Mouse (Mus musculus) Patski (cell line): ENCODE data around the gene Raf1. TPM values are rescaled to one million over a fixed set of nuclear protein-coding genes. Genes with fewer than 3 reads are reported as not detected.
A peak's percentile ranks its signal among the peaks of the same experiment; 100 is the strongest.

ENCODE experiments used
- ATAC-seq: fragments of 100-300 bp; one replicate; pipeline ENCODE4 v1.8.0; 2021
- CTCF ChIA-PET: fragments of 350-600 bp; sonication (Branson Sonifier 250); formaldehyde crosslinking; loops from one replicate; lab custom pipeline; 2022; ENCODE audit warnings: inconsistent platforms; lab: Charles Lee
- POLR2A ChIA-PET: fragments of 350-600 bp; sonication (Branson Sonifier 250); formaldehyde crosslinking; loops from one replicate; lab custom pipeline; 2022; ENCODE audit warnings: antibody characterized with exemption, inconsistent platforms; lab: Charles Lee
- DNase-seq: peaks from one replicate; pipeline ENCODE4 v3.0.0-alpha.2; 2011; ENCODE audit warnings: low read depth, low spot score
- H3K27me3 ChIP-seq: fragments of 371-371 bp; one replicate; pipeline ENCODE4 v1.5.1; 2021
- CTCF ChIP-seq: fragments of 100-300 bp; IDR thresholded peaks from one replicate; pipeline ENCODE4 v1.5.1; 2021
- in situ Hi-C: fragments of 300-500 bp; cut with MboI; formaldehyde crosslinking; loops from 3 replicates; pipeline ENCODE4 v1.11.1; 2018; ENCODE audit warnings: low pct_unique_long_range_greater_than_20kb, mixed read lengths
- polyA plus RNA-seq: library from polyadenylated mRNA; unstranded; gene quantifications from one replicate; pipeline ENCODE4 v1.2.3, GENCODE M21; 2021

Gene Raf1
- polyA plus RNA-seq, 1 experiment from 2014 or later: 96.8 TPM

- in situ Hi-C loops: no loop called here
- DNase-seq: no peak
- POLR2A ChIA-PET: no interaction called here
- no peak for ATAC-seq
- no peak for TF ChIP-seq CTCF
- CTCF ChIA-PET: no interaction called here
- H3K27me3 ChIP-seq: no peaks in the 10 kb centered on the region
These were observed 82.0 kb downstream of the Raf1 start for GRCm38 (mm10) chr6:115594463-115594862.

- ChIA-PET POLR2A (interaction anchor here (0.7 kb wide), 1 partner anchor 213 kb away, joined by 3 read pairs; no protein-coding TSS in a partner anchor), CTCF (interaction anchor here (2.1 kb wide), 1 partner anchor 12 kb away, joined by 5 read pairs; no protein-coding TSS in a partner anchor)
- in situ Hi-C loops: no loop called here
- ATAC-seq (no peak), DNase-seq (no peak)
- H3K27me3 ChIP-seq: no peaks in the 10 kb centered on the region
- no peak for TF ChIP-seq CTCF
These were observed 83.2 kb downstream of the Raf1 start for GRCm38 (mm10) chr6:115593252-115593651.

DNA sequence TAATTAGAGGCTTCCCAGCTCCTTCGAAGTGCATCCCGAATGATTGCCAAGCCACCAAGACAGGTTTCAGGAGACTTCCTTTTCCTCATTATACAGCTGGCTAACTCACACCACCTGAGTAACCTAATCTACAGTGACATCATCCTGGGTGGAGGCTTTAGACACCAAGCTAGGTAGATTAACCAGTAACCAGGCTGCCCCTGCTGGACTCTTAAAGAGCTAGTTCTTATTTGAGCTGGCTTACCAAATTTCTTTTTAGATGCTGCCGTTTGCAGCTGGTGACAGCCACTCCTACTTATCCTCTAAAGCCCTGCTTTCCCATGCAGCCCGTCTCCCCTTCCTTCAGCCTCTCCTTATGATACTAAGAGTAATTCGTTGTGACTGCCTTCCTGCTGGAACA lies 84.0 kb downstream of the Raf1 start, which contains the start of gene Mkrn2os:
Mkrn2os (minus strand) TSS at position 119 of the 400 bp plus-strand sequence.
- CTCF ChIA-PET: interaction anchor here (2.1 kb wide), 1 partner anchor 12 kb away, joined by 5 read pairs; no protein-coding TSS in a partner anchor
- TF ChIP-seq CTCF: no peak
- H3K27me3 ChIP-seq: no peaks in the 10 kb centered on the region
- ATAC-seq (peak; percentile 90), DNase-seq (no peak)
- in situ Hi-C loops: no loop called here
- POLR2A ChIA-PET: no interaction called here

GRCm38 (mm10) chr6:115591692-115592359 lies 84.6 kb downstream of the Raf1 start:
- TF ChIP-seq CTCF: no peak
- CTCF ChIA-PET: interaction anchor here (2.1 kb wide), 1 partner anchor 11 kb away, joined by 5 read pairs; no protein-coding TSS in a partner anchor
- ATAC-seq: peak; percentile 23
- DNase-seq: no peak
- no peaks in the 10 kb centered on the region for H3K27me3 ChIP-seq
- in situ Hi-C loops: no loop called here
- POLR2A ChIA-PET: no interaction called here

- CTCF ChIA-PET: no interaction called here
- POLR2A ChIA-PET: interaction anchor here (0.6 kb wide), 1 partner anchor 275 kb away, joined by 3 read pairs; no protein-coding TSS in a partner anchor
- TF ChIP-seq CTCF: no peak
- ATAC-seq (no peak), DNase-seq (no peak)
- H3K27me3 ChIP-seq: no peaks in the 10 kb centered on the region
- in situ Hi-C loops: no loop called here
These were observed 90.1 kb downstream of the Raf1 start for GRCm38 (mm10) chr6:115586321-115586720.

GRCm38 (mm10) chr6:115584176-115584575 lies 92.3 kb downstream of the Raf1 start:
- ATAC-seq: no peak
- ChIA-PET POLR2A (no interaction called here), CTCF (interaction anchor here (1.2 kb wide), 1 partner anchor 25 kb away, joined by 3 read pairs; no protein-coding TSS in a partner anchor)
- in situ Hi-C loops: no loop called here
- no peak for DNase-seq
- no peaks in the 10 kb centered on the region for H3K27me3 ChIP-seq
- TF ChIP-seq CTCF: no peak

- no peaks in the 10 kb centered on the region for H3K27me3 ChIP-seq
- TF ChIP-seq CTCF: no peak
- DNase-seq (no peak), ATAC-seq (no peak)
- in situ Hi-C loops: no loop called here
- POLR2A ChIA-PET: no interaction called here
- CTCF ChIA-PET: interaction anchor here (1.2 kb wide), 1 partner anchor 25 kb away, joined by 3 read pairs; no protein-coding TSS in a partner anchor
These were observed 92.9 kb downstream of the Raf1 start for GRCm38 (mm10) chr6:115583430-115584125.

- ChIA-PET POLR2A (interaction anchor here (0.6 kb wide), 1 partner anchor 8 kb away, joined by 3 read pairs; no protein-coding TSS in a partner anchor), CTCF (interaction anchor here (1.2 to 2.4 kb wide), 2 partner anchors 16 to 29 kb away, joined by 3 to 5 read pairs; no protein-coding TSS in a partner anchor)
- no peak for ATAC-seq
- in situ Hi-C loops: no loop called here
- no peak for DNase-seq
- H3K27me3 ChIP-seq: no peaks in the 10 kb centered on the region
- no peak for TF ChIP-seq CTCF
These were observed 93.9 kb downstream of the Raf1 start for GRCm38 (mm10) chr6:115582328-115583115.

GRCm38 (mm10) chr6:115580810-115581209 lies 95.6 kb downstream of the Raf1 start:
- CTCF ChIA-PET: interaction anchor here (1.7 to 2.4 kb wide), 3 partner anchors 9 to 31 kb away, joined by 5 to 7 read pairs (median 5); partner anchors contain the start of gene Mkrn2os
- in situ Hi-C loops: no loop called here
- DNase-seq (no peak), ATAC-seq (no peak)
- H3K27me3 ChIP-seq: no peaks in the 10 kb centered on the region
- no peak for TF ChIP-seq CTCF
- POLR2A ChIA-PET: interaction anchor here (0.9 kb wide), 1 partner anchor 22 kb away, joined by 4 read pairs; no protein-coding TSS in a partner anchor

- no peaks in the 10 kb centered on the region for H3K27me3 ChIP-seq
- TF ChIP-seq CTCF: no peak
- POLR2A ChIA-PET: no interaction called here
- CTCF ChIA-PET: interaction anchor here (0.7 kb wide), 1 partner anchor 41 kb away, joined by 3 read pairs; no protein-coding TSS in a partner anchor
- no peak for ATAC-seq
- DNase-seq: no peak
- in situ Hi-C loops: no loop called here
These were observed 98.5 kb downstream of the Raf1 start for GRCm38 (mm10) chr6:115577941-115578340.
